Mouse (Mus musculus): ENCODE measurements around the gene Nap1l1. TPM values are rescaled to one million over a fixed set of nuclear protein-coding genes. Genes with fewer than 3 reads are reported as not detected.
"Not testable (repeated sequence)": the region's sequence is repeated elsewhere in the genome, so short reads cannot be mapped to it uniquely, and the experiment has no call there.

Nap1l1 gene
- polyA plus RNA-seq, 1 experiment: 8.4 TPM

DNA sequence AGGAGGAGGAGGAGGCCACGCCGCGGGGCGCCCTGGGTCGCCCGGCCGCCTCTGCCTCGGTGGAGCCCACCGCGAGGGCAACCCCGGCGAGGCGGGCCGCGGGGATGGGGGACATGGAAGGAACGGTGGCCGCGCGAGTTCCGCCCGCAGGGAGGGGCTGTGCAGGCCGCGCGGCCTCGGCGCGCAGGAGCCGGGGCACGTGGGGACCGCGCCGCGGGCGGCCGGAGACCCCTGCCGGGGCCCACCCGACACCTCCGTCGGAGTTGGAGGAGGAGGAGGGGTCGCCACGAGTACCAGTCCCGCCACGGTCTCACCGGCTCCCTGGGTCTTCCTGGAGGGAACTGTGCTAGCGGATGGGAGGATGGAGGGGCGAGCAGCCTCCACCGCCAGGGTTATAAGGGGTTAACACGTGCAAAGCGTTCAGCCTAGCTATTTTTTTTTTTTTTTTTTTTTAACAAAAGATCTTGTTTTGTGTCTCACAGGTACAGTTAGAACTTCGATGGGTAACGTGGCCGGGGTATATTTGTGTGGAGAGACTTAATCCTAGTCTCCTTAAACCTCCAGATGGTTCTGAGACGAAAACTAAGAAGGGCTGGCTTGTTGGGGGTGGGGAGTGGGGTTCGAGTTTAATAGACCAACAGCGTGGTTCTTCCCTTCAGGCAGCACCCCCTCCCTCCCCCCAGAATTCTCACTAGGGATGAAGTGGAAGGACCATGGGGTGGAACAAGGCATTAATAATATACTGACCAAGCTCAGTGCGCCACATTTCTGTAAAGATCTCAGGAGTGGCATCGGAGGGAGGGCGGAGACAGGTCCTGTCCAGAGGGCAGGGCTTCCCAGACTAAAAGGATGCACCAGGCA lies 718 bp downstream of the Nap1l1 start:
- peaks cover 29% of the 10 kb centered on the region for H3K36me3 ChIP-seq (ENCODE audit: control insufficient read depth)
- no peak for TF ChIP-seq TAL1 (IDR thresholded peaks at IDR 0.05; ENCODE audit: low read length)
- TF ChIP-seq GATA1 (IDR thresholded peaks at IDR 0.05; ENCODE audit: low read length): no peak
- H3K27me3 ChIP-seq (ENCODE audit: control insufficient read depth): peaks cover 7% of the 10 kb centered on the region
- peak overlapping the region; percentile 94 for H3K4me3 ChIP-seq (replicated peaks)
- no peaks in the 10 kb centered on the region for H3K9me3 ChIP-seq (ENCODE audit: control insufficient read depth, low read length)
- peaks cover 57% of the 10 kb centered on the region for H3K4me1 ChIP-seq (ENCODE audit: control insufficient read depth)

DNA sequence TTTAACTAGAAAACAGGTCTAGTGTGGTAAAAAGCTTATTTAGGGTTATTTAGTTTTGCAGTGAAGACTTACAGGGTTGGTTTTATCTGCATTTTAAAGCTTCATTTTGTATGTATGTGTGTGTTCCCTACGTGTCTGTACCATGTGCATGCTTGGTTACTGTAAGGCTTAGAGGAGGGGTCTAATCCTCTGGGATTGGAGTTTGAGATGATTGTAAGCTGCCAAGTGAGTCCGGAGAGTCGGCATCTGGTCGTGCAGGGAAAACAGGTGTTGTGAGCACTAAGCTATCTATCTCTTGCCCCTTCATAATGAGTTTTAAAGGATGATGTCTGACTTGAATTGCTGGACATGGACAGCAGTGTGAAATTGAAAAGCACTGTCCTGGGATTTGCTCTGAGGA lies 3.3 kb downstream of the Nap1l1 start:
- no peak for TF ChIP-seq TAL1 (IDR thresholded peaks at IDR 0.05; ENCODE audit: low read length)
- no peak for TF ChIP-seq GATA1 (IDR thresholded peaks at IDR 0.05; ENCODE audit: low read length)
- Histone ChIP-seq H3K36me3 (ENCODE audit: control insufficient read depth) (peaks cover 49% of the 10 kb centered on the region), H3K4me1 (ENCODE audit: control insufficient read depth) (peaks cover 61% of the 10 kb centered on the region), H3K27me3 (ENCODE audit: control insufficient read depth) (peaks cover 4% of the 10 kb centered on the region), H3K9me3 (ENCODE audit: control insufficient read depth, low read length) (no peaks in the 10 kb centered on the region), H3K4me3 (replicated peaks) (no peak overlapping the region)

DNA sequence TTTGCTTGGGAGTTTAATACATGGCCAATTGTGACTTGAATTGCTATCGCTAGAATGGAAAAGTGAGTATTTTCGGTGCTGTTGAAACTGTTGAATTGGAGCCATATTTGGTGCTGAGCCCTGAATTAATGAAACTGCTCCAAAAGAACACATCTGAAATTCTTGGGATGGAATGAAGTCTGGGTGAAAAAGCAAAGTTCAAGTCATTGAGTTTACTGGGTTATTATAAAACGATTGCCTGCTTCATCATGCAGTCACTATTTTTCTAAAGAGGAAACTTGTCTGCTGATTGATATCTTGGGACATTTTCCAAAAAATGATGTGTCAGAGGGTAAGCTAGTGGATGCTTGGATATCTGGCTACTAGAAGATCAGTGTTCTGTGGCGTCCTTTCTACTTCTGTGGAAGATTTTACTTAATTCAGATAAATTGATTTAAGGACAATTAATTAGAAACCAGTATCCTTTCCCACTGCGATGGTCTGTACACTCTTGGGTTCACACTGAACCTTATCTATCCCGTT lies 4.0 kb downstream of the Nap1l1 start:
- Histone ChIP-seq H3K4me1 (ENCODE audit: control insufficient read depth) (peaks cover 62% of the 10 kb centered on the region), H3K9me3 (ENCODE audit: control insufficient read depth, low read length) (no peaks in the 10 kb centered on the region), H3K36me3 (ENCODE audit: control insufficient read depth) (peaks cover 57% of the 10 kb centered on the region), H3K4me3 (replicated peaks) (no peak overlapping the region), H3K27me3 (ENCODE audit: control insufficient read depth) (peaks cover 1% of the 10 kb centered on the region)
- no peak for TF ChIP-seq GATA1 (IDR thresholded peaks at IDR 0.05; ENCODE audit: low read length)
- TF ChIP-seq TAL1 (IDR thresholded peaks at IDR 0.05; ENCODE audit: low read length): no peak

DNA sequence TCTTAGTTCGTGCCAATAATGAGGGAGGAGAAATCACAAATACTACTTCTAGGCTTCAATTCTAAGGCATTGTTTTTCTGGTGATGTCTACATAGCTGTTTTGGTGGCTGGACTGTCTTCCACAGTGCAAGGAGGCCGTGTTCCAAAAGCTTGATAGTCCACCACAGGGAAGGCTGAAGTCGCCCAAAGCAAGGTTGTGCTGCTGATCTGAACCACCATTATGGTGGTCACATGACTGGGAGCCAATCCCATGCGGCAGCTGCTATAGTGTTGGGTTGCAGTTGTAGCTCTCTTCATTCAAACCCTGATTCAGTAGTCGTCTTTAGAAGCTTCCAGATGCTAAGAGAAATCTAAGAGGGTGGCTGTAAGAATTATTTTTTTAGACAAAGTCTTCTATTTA lies 6.6 kb downstream of the Nap1l1 start:
- no peaks in the 10 kb centered on the region for H3K27me3 ChIP-seq (ENCODE audit: control insufficient read depth)
- no peak overlapping the region for H3K4me3 ChIP-seq (replicated peaks)
- H3K36me3 ChIP-seq (ENCODE audit: control insufficient read depth): peaks cover 82% of the 10 kb centered on the region
- H3K9me3 ChIP-seq (ENCODE audit: control insufficient read depth, low read length): no peaks in the 10 kb centered on the region
- TF ChIP-seq TAL1 (IDR thresholded peaks at IDR 0.05; ENCODE audit: low read length): no peak
- no peak for TF ChIP-seq GATA1 (IDR thresholded peaks at IDR 0.05; ENCODE audit: low read length)
- peaks cover 43% of the 10 kb centered on the region for H3K4me1 ChIP-seq (ENCODE audit: control insufficient read depth)

DNA sequence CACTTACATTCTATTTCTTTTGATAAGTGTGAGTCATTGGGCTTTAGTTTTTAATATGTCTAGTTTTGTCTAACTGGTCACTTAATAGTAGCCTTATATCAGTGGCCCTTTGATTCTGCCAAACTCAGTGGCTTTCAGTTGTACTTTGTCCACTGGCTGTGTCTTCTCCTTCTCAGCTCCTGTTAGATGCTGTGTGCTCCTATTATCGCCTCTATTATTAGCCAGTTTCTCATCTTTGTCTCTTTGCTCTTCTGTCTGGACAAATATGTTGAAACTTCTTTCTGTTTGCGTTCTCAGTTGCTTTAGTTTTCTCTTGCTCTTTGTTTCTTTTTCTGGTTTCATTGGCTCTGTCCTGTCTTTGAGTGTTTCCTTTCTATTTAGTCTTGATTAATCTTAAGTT lies 9.6 kb downstream of the Nap1l1 start:
- peaks cover 16% of the 10 kb centered on the region for H3K4me1 ChIP-seq (ENCODE audit: control insufficient read depth)
- H3K4me3 ChIP-seq (replicated peaks): no peak overlapping the region
- no peaks in the 10 kb centered on the region for H3K27me3 ChIP-seq (ENCODE audit: control insufficient read depth)
- peaks cover 87% of the 10 kb centered on the region for H3K36me3 ChIP-seq (ENCODE audit: control insufficient read depth)
- H3K9me3 ChIP-seq (ENCODE audit: control insufficient read depth, low read length): no peaks in the 10 kb centered on the region
- TF ChIP-seq GATA1 (IDR thresholded peaks at IDR 0.05; ENCODE audit: low read length) (no peak), TAL1 (IDR thresholded peaks at IDR 0.05; ENCODE audit: low read length) (no peak)

DNA sequence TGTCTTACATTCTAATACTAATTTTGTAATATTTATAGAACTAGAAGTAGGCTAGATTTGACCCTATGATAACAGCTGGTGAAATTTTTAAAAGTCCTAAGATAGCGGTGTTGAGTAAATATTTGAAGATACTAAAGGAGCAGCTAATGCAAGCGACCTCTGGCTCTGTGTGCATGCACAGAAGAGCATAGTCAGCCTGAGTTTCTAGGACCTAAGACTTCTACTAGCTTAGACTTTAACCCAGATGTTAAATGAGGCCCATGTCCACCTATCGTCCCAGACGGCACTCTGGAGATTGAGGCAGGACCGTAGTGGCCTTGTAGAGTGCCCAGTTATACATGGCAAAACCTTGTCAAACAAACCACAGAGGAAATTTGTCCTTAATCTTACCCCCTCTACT lies 11.1 kb downstream of the Nap1l1 start:
- Histone ChIP-seq H3K4me3 (replicated peaks) (no peak overlapping the region), H3K36me3 (ENCODE audit: control insufficient read depth) (peaks cover 94% of the 10 kb centered on the region), H3K4me1 (ENCODE audit: control insufficient read depth) (peaks cover 13% of the 10 kb centered on the region), H3K9me3 (ENCODE audit: control insufficient read depth, low read length) (no peaks in the 10 kb centered on the region), H3K27me3 (ENCODE audit: control insufficient read depth) (no peaks in the 10 kb centered on the region)
- TF ChIP-seq TAL1 (IDR thresholded peaks at IDR 0.05; ENCODE audit: low read length): no peak
- TF ChIP-seq GATA1 (IDR thresholded peaks at IDR 0.05; ENCODE audit: low read length): no peak

DNA sequence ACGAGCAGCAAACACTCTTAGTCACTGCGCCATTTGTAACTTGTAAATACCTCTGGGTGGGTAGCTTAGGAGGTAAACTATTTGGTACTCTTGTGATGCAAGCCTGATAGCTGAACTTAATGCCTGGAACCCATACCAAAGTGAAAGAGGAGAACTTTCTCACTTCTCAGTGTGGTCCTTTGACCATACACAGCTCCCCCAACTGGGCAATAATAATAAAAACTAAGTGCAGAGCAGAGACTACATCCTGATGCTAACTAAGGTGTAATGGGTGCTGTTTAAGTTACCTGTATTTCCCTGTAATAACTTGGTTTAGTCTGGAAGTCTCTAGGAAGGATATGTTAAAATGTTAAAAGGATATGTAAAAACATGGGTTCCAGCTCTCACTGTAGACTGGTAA lies 15.8 kb downstream of the Nap1l1 start:
- no peak for TF ChIP-seq GATA1 (IDR thresholded peaks at IDR 0.05; ENCODE audit: low read length)
- no peak for TF ChIP-seq TAL1 (IDR thresholded peaks at IDR 0.05; ENCODE audit: low read length)
- Histone ChIP-seq H3K9me3 (ENCODE audit: control insufficient read depth, low read length) (no peaks in the 10 kb centered on the region), H3K36me3 (ENCODE audit: control insufficient read depth) (peaks cover 95% of the 10 kb centered on the region), H3K27me3 (ENCODE audit: control insufficient read depth) (no peaks in the 10 kb centered on the region), H3K4me3 (replicated peaks) (no peak overlapping the region), H3K4me1 (ENCODE audit: control insufficient read depth) (no peaks in the 10 kb centered on the region; the same call in none of the 2 replicates)

DNA sequence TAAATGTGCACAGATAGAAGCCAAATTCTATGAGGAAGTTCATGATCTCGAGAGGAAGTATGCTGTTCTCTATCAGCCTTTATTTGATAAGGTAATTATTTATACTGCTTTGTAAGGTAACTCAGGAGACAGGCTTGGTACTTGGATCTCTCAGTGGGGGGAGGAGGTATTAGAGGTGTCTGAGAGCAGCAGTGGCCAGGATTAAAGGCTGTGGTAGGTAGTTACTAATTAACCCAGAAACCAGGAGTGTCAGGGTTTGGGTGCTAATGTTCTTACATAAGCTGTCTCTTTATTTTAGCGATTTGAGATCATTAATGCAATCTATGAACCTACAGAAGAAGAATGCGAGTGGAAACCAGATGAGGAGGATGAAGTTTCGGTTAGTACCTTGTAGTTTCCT lies 17.1 kb downstream of the Nap1l1 start:
- H3K36me3 ChIP-seq (ENCODE audit: control insufficient read depth): peaks cover 93% of the 10 kb centered on the region
- H3K4me3 ChIP-seq (replicated peaks); H3K9me3 ChIP-seq (ENCODE audit: control insufficient read depth, low read length); H3K4me1 ChIP-seq (ENCODE audit: control insufficient read depth); H3K27me3 ChIP-seq (ENCODE audit: control insufficient read depth): not testable (repeated sequence)

DNA sequence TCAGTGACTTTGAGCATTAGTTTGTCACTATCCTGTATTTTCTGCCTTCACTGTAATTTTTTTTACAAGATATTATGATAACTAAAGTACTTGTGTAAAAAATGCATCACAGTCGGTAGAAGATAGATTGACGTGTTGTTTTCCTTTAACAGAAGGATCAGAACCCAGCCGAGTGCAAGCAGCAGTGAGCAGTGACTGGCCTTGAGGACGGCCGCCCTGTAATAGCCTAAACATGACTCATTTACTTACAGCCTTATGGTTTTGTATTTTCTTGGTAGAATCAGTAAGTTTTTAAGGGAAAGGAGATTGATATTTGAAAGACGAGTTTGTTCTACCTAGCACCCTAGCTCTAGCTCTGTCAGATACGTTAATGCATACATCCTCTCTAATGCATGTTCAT lies 22.9 kb downstream of the Nap1l1 start:
- H3K4me3 ChIP-seq (replicated peaks): no peak overlapping the region
- no peaks in the 10 kb centered on the region for H3K9me3 ChIP-seq (ENCODE audit: control insufficient read depth, low read length)
- no peaks in the 10 kb centered on the region for H3K27me3 ChIP-seq (ENCODE audit: control insufficient read depth)
- H3K4me1 ChIP-seq (ENCODE audit: control insufficient read depth): no peaks in the 10 kb centered on the region
- TF ChIP-seq TAL1 (IDR thresholded peaks at IDR 0.05; ENCODE audit: low read length) (no peak), GATA1 (IDR thresholded peaks at IDR 0.05; ENCODE audit: low read length) (no peak)
- peaks cover 77% of the 10 kb centered on the region for H3K36me3 ChIP-seq (ENCODE audit: control insufficient read depth)
